Mouse (Mus musculus): ENCODE data around the gene Acsf3. TPM values are rescaled to one million over a fixed set of nuclear protein-coding genes. Genes with fewer than 3 reads are reported as not detected.

Gene Acsf3
- total RNA-seq, 1 experiment from 2014 or later = 40.9 TPM

- peak; percentile 40 for DNase-seq
Observed at GRCm38 (mm10) chr8:122851692-122852545, 76.6 kb downstream of the Acsf3 start.

- no peak for DNase-seq
Observed at GRCm38 (mm10) chr8:122852546-122852905, 77.2 kb downstream of the Acsf3 start.

- no peak for DNase-seq
Observed at GRCm38 (mm10) chr8:122853340-122853771, 78.1 kb downstream of the Acsf3 start.

- no peak for DNase-seq
Observed at GRCm38 (mm10) chr8:122854388-122854787, 79.1 kb downstream of the Acsf3 start.

GRCm38 (mm10) chr8:122855123-122855522 is 79.8 kb downstream of the Acsf3 start:
- no peak for DNase-seq

- DNase-seq = no peak
Observed at GRCm38 (mm10) chr8:122856288-122856687, 81.0 kb downstream of the Acsf3 start.

GRCm38 (mm10) chr8:122859843-122860242 is 84.6 kb downstream of the Acsf3 start:
- no peak for DNase-seq

- DNase-seq = no peak
Observed at GRCm38 (mm10) chr8:122864719-122865129, 89.4 kb downstream of the Acsf3 start.

- DNase-seq = no peak
Observed at GRCm38 (mm10) chr8:122865441-122865840, 90.2 kb downstream of the Acsf3 start.

GRCm38 (mm10) chr8:122866231-122866630 is 90.9 kb downstream of the Acsf3 start:
- DNase-seq = no peak

Other genes with a start within 250 kb of the Acsf3 start
- 18.3 and 20.1 TPM in 2 replicates for gene Piezo1, start 224.2 kb upstream of the Acsf3 start, total RNA-seq (2021)
- gene Cdt1, start 207.5 kb upstream of the Acsf3 start, total RNA-seq (2021) = 12.5 and 17.7 TPM in 2 replicates
- gene Aprt, start 198.6 kb upstream of the Acsf3 start, total RNA-seq (2021) = 50.6 and 66.4 TPM in 2 replicates
- gene Galns, start 164.0 kb upstream of the Acsf3 start, total RNA-seq (2021) = 6.2 and 7.3 TPM in 2 replicates
- gene Trappc2l, start 163.8 kb upstream of the Acsf3 start, total RNA-seq (2021) = 57.9 and 63.3 TPM in 2 replicates
- gene Pabpn1l, start 152.7 kb upstream of the Acsf3 start, total RNA-seq (2021) = not detected in 2 replicates
- gene Cbfa2t3, start 76.4 kb upstream of the Acsf3 start, total RNA-seq (2021) = 12.2 and 14.1 TPM in 2 replicates
- 0.55 TPM in 1 of 2 replicates, not detected in the other for gene Cdh15, start 72.5 kb downstream of the Acsf3 start, total RNA-seq (2021)

Data from adrenal gland, postnatal 25 days (tissue).